Mouse (Mus musculus): ENCODE results near the gene Cacnb4.

Cacnb4 gene

DNA sequence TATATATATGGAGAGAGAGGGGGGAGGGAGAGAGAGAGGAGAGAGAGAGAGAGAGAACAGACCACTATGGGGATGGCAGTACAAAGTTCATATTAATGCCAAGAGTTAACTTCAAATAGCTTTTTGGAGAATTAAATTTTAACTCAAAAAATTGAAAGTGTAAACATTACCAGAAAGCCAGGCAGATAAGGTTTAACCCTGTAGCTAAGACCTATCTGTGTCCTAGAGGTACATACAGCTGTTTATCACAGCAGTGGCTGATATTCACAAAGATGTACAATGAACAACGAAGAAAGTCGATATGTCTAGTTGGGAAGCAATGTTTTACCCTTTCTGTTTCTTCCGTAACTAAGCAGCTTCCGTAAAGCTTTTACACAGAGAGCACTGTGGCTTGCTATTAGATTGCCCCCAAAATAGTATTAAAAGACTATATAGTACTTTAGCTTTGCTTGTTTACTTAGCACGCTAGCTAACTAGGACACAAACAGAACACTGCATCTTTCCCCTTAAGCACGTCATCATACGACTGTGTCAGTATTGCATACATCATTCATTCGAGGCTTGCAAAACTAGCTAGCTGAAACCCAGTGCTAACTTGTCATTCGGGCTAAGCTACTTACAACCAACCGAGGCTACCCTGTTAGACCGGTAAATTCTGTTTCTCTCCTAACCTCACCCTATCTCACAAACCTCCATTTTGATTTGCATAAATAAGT lies 72.5 kb downstream of the Cacnb4 start:
- peak; percentile 13 for DNase-seq (ENCODE audit: low spot score)

- peak; percentile 45 for DNase-seq (ENCODE audit: low spot score)
These were observed 73.2 kb downstream of the Cacnb4 start for GRCm38 (mm10) chr2:52603421-52603820.

DNA sequence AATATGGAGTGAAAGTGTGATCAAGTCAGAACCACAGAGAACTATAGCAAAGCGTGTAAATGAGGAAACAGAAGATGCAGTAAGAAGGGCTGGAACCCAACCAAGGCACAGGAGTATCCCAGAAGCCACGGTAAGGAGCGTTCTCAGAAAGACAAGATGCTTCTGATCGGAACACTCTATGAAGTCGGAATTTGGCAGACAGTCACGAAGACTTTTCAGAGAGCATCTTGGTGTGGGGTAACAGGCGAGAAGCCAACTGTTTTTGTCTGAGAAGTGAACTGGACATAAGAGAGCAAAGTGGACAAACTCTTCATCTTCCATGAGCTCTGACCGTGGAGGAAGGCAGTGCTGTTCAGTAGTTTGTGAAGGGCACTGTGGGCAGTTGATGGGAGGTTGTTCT lies 73.7 kb downstream of the Cacnb4 start:
- DNase-seq (ENCODE audit: low spot score) = no peak

DNA sequence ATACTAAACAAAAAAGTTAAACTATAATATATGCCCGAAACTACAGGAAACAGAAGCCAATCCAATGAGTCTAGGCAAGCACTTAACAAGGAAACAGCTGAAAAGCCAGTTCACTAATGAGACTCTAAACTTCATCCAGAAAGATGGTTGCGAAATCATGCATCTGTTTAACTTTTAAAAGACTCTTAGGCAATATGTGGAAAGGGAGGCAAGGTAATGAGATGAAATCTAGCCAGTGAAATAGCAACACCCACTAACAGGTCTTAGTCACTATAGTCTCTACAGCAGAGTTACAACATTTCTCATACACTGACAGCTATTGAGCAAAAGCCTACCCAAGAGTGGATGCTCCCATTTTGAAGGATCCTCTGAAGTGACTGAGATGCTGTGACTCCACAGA lies 74.4 kb downstream of the Cacnb4 start:
- DNase-seq (ENCODE audit: low spot score) = no peak

- no peak for DNase-seq (ENCODE audit: low spot score)
These were observed 79.1 kb downstream of the Cacnb4 start for GRCm38 (mm10) chr2:52597511-52597910.

DNA sequence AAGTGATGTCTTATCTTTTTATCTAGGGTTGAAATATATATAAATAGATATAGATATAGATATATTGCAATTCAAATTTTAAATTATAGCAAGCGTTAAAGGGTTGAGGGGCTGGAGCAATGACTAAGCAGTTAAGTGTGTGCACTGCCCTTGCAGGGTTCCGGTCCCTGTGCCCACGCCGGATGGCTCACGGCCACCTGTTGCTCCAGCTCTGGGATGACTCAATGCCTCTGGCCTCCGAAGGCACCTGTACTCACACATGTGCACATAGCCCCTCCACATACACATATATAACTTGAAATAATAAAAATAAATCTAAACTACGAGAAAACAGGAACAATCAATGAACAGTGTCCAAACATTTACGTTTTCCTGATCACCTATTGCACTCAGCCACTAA lies 82.8 kb downstream of the Cacnb4 start:
- no peak for DNase-seq (ENCODE audit: low spot score)

DNA sequence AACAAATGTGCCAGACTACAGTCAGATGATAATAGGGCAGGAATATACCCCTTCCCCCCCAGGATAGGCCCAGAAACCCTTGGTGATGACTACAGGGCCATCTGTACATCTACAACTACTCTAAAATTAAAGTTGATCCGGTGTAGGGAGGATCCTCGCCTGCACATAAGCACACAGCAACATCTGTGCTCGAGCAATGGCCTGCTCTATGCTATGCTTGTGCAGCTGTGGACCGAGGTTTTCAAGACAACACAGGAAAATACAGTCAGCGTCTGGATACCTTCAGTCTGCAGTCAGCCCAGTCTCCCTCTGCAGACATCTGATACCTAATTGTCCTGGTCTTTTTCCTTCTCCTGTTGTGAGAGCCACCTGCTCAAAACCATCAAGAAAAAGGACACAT lies 83.4 kb downstream of the Cacnb4 start:
- no peak for DNase-seq (ENCODE audit: low spot score)

GRCm38 (mm10) chr2:52590970-52591347 lies 85.7 kb downstream of the Cacnb4 start:
- DNase-seq (ENCODE audit: low spot score) = peak; percentile 81

- no peak for DNase-seq (ENCODE audit: low spot score)
These were observed 86.2 kb downstream of the Cacnb4 start for GRCm38 (mm10) chr2:52590340-52590969.

GRCm38 (mm10) chr2:52589514-52589913 lies 87.1 kb downstream of the Cacnb4 start:
- DNase-seq (ENCODE audit: low spot score) = no peak

- no peak for DNase-seq (ENCODE audit: low spot score)
These were observed 91.2 kb downstream of the Cacnb4 start for GRCm38 (mm10) chr2:52585384-52585783.

GRCm38 (mm10) chr2:52581132-52581781 lies 95.4 kb downstream of the Cacnb4 start:
- DNase-seq (ENCODE audit: low spot score) = no peak

- DNase-seq (ENCODE audit: low spot score) = peak; percentile 38
These were observed 95.9 kb downstream of the Cacnb4 start for GRCm38 (mm10) chr2:52580697-52581096.

- DNase-seq (ENCODE audit: low spot score) = peak; percentile 55
These were observed 97.8 kb downstream of the Cacnb4 start for GRCm38 (mm10) chr2:52578846-52579245.

DNA sequence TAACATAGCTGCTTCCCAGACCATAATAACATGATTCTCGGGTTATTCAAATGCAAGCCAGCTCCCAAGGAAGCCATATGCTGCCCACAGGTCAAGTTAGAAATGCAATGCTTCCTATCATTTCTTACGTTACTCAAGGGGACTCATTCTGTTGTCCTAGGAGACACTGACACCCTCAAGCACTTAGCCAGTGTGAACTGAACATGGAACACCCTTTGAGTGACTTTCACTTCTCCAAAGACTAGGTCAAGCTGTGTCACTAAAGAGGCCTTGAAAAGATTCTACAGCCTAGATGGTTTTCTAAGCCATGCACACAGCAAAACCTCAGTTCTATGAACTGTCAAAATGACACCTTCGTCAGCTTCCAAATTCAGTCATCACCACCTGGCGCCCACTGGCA lies 98.9 kb downstream of the Cacnb4 start:
- no peak for DNase-seq (ENCODE audit: low spot score)

- no peak for DNase-seq (ENCODE audit: low spot score)
These were observed 100.1 kb downstream of the Cacnb4 start for GRCm38 (mm10) chr2:52576546-52576945.

- DNase-seq (ENCODE audit: low spot score) = no peak
These were observed 100.9 kb downstream of the Cacnb4 start for GRCm38 (mm10) chr2:52575637-52576175.

- no peak for DNase-seq (ENCODE audit: low spot score)
These were observed 101.7 kb downstream of the Cacnb4 start for GRCm38 (mm10) chr2:52574929-52575328.

DNA sequence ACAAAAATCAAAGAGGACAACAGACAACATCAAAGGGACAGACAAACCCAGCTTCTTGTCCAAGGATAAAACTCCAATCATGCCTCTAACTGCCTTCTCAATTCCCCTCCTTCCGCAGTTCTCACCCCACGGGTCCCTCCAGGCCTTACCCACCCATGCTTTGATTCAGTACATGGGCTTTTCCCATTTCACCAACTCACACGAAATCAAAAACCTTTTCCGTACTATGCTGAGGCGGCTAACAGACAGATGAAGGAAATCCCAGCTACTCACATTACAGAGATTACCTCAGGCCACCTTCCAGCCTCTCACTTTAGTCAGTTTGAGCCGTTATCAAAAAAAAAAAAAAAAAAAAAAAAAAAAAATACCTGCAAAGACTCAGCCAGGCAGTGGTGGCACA lies 104.4 kb downstream of the Cacnb4 start:
- no peak for DNase-seq (ENCODE audit: low spot score)

DNA sequence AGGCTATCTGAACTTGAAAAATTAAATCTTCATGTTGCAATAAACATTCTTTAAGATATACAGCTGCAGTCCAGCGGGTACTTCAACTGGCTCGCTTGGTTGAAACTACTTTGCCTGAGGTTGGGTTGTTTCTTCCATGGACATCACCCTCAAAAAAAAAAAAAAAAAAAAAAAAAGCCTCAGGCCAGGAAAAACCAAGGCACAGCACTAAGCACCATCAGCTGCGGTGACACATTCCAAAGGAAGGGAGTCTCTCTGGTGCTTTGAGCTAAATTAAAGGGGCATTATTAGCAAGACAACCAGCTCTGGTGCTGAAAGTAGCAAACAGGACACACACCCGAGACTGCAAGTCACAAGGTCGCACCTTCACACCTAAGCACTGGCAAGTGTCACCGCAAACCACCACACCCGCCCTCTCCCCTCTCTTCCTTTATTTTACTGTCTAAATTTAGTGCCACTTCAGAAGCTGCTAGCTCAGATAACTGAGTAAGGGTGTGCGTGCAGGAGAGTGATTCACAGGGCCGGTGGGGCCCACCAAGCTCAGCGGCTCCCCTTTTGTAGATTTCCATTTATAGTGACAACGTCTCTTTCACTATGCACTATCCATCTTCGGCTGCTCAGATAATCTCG lies 105.2 kb downstream of the Cacnb4 start:
- DNase-seq (ENCODE audit: low spot score) = no peak

GRCm38 (mm10) chr2:52570781-52571180 lies 105.8 kb downstream of the Cacnb4 start:
- no peak for DNase-seq (ENCODE audit: low spot score)

GRCm38 (mm10) chr2:52570171-52570570 lies 106.5 kb downstream of the Cacnb4 start:
- no peak for DNase-seq (ENCODE audit: low spot score)

- no peak for DNase-seq (ENCODE audit: low spot score)
These were observed 108.5 kb downstream of the Cacnb4 start for GRCm38 (mm10) chr2:52568131-52568530.

Measured in urinary bladder, postnatal 14 days (tissue).